Mouse (Mus musculus) thymus, postnatal 36 days (tissue): ENCODE data around the gene Gm36176.

Experiments used
- DNase-seq, 2 experiments: peaks; one replicate each; pipeline ENCODE4 v3.0.0; 2022; ENCODE audit warnings: mixed read lengths in 2 of 2

The Gm36176 gene

GRCm38 (mm10) chr10:77882553-77882952, 36.0 kb downstream of the Gm36176 start:
- DNase-seq: no peak

GRCm38 (mm10) chr10:77886007-77886747, 39.6 kb downstream of the Gm36176 start:
- no peak for DNase-seq

GRCm38 (mm10) chr10:77890987-77891565, 44.5 kb downstream of the Gm36176 start:
- DNase-seq: no peak

- no peak for DNase-seq
These were observed 49.0 kb downstream of the Gm36176 start for GRCm38 (mm10) chr10:77895562-77895961.
